Mouse (Mus musculus) left cerebral cortex, adult 2 months (tissue): ENCODE measurements around the gene Gm17409. TPM values are rescaled to one million over a fixed set of nuclear protein-coding genes. Genes with fewer than 3 reads are reported as not detected.

ENCODE experiments used
- DNase-seq, 2 experiments: peaks; one replicate each; pipeline ENCODE4 v3.0.0; 2021 to 2022; ENCODE audit warnings: low spot score in 2 of 2, mixed read lengths in 1 of 2; ENCODE audit errors: extremely low spot score in 1 of 2
- H3K27ac ChIP-seq: fragments of 200-600 bp; 2 replicates; pipeline ENCODE4 v1.8.1; 2022
- H3K4me3 ChIP-seq: fragments of 200-600 bp; 2 replicates; pipeline ENCODE4 v1.8.1; 2022
- CTCF ChIP-seq: fragments of 200-600 bp; IDR thresholded peaks from 2 replicates; pipeline ENCODE4 v1.8.1; 2022; ENCODE audit warnings: antibody characterized with exemption, mild to moderate bottlenecking, moderate library complexity
- intact Hi-C: fragments of 180-260 bp; cut with DNase I; formaldehyde crosslinking; loops from one replicate; pipeline ENCODE4 v1.15.1; 2025
- total RNA-seq, 2 experiments: library from RNA; stranded (reverse); gene quantifications; 2 replicates each; pipeline ENCODE4 v1.2.3; 2021

Gm17409 gene
- total RNA-seq, 2 experiments from 2014 or later: not detected

GRCm38 (mm10) chr2:58514489-58514888 lies 44.6 kb downstream of the Gm17409 start:
- Histone ChIP-seq H3K4me3 (no peak overlapping the region), H3K27ac (no peak overlapping the region)
- intact Hi-C loops: no loop called here
- no peak for DNase-seq
- TF ChIP-seq CTCF: no peak

- Histone ChIP-seq H3K4me3 (no peak overlapping the region; the same call in 1 of the 2 replicates), H3K27ac (no peak overlapping the region)
- no peak for DNase-seq
- no peak for TF ChIP-seq CTCF
- intact Hi-C loops: no loop called here
These were observed 46.1 kb downstream of the Gm17409 start for GRCm38 (mm10) chr2:58516000-58516399.

- TF ChIP-seq CTCF: no peak
- no peak overlapping the region; the same call in 1 of the 2 replicates for H3K27ac ChIP-seq
- intact Hi-C loops: no loop called here
- no peak for DNase-seq
- H3K4me3 ChIP-seq: no peak overlapping the region
These were observed 47.0 kb downstream of the Gm17409 start for GRCm38 (mm10) chr2:58516920-58517319.

- TF ChIP-seq CTCF: no peak
- no peak overlapping the region for H3K4me3 ChIP-seq
- no peak for DNase-seq
- intact Hi-C loops: no loop called here
- H3K27ac ChIP-seq: no peak overlapping the region
These were observed 48.6 kb downstream of the Gm17409 start for GRCm38 (mm10) chr2:58518517-58518916.

Other genes with a start within 250 kb of the Gm17409 start
- gene Acvr1c, start 112.2 kb upstream of the Gm17409 start, total RNA-seq: 10 to 100 TPM; 26.5 to 26.7 TPM
- gene Acvr1, start 97.0 kb downstream of the Gm17409 start, total RNA-seq: 10 to 100 TPM; 32.9 to 36.6 TPM
- 10 to 100 TPM; 26.7 to 33.8 TPM for gene Upp2, start 97.2 kb downstream of the Gm17409 start, total RNA-seq